Mouse (Mus musculus) forebrain, embryonic 12.5 days (tissue): ENCODE data around the gene Bfsp2. TPM values are rescaled to one million over a fixed set of nuclear protein-coding genes. Genes with fewer than 3 reads are reported as not detected.
A peak's percentile ranks its signal among the peaks of the same experiment; 100 is the strongest.

Source experiments
- ATAC-seq: fragments of 200-750 bp; cut with Nextera tagmentation; 2 replicates; pipeline ENCODE4 v1.8.0; 2017; ENCODE audit warnings: moderate TSS enrichment; ENCODE audit not compliant: low FRiP score
- H3K27ac ChIP-seq: fragments of 300-500 bp; sonication (generic); 2 replicates; pipeline ENCODE4 v1.5.1; 2016; ENCODE audit warnings: mild to moderate bottlenecking
- H3K27me3 ChIP-seq: fragments of 300-500 bp; sonication (generic); 2 replicates; pipeline ENCODE4 v1.6.1; 2016; ENCODE audit warnings: mild to moderate bottlenecking
- H3K36me3 ChIP-seq: fragments of 300-500 bp; sonication (generic); replicated peaks from 2 replicates; pipeline ENCODE4 v1.6.1; 2016; ENCODE audit warnings: mild to moderate bottlenecking
- H3K4me1 ChIP-seq: fragments of 300-500 bp; sonication (generic); 2 replicates; pipeline ENCODE4 v1.6.1; 2016
- H3K4me2 ChIP-seq: fragments of 300-500 bp; sonication (generic); 2 replicates; pipeline ENCODE4 v1.6.1; 2016; ENCODE audit warnings: mild to moderate bottlenecking, moderate library complexity
- H3K4me3 ChIP-seq: fragments of 300-500 bp; sonication (generic); replicated peaks from 2 replicates; pipeline ENCODE4 v1.5.1; 2016; ENCODE audit warnings: mild to moderate bottlenecking
- H3K9ac ChIP-seq: fragments of 300-500 bp; sonication (generic); 2 replicates; pipeline ENCODE4 v1.6.1; 2016; ENCODE audit warnings: mild to moderate bottlenecking
- H3K9me3 ChIP-seq: fragments of 300-500 bp; sonication (generic); 2 replicates; pipeline ENCODE4 v1.6.1; 2016
- WGBS: fragments of 180-500 bp; shearing (Covaris S2); methylation state at CpG from one replicate; pipeline ENCODE4 v1.1.7; 2016; 5-methylcytosine and 5-hydroxymethylcytosine counted together
- polyA plus RNA-seq: library from polyadenylated mRNA; unstranded; fragments of >200 nt; fragmentation: Nextera tagmentation; extraction: Ambion mirVana; gene quantifications from 2 replicates; pipeline ENCODE4 v1.2.1, GENCODE M21; 2016

Bfsp2 gene
- polyA plus RNA-seq, 1 experiment from 2014 or later, result 3.0 TPM

DNA sequence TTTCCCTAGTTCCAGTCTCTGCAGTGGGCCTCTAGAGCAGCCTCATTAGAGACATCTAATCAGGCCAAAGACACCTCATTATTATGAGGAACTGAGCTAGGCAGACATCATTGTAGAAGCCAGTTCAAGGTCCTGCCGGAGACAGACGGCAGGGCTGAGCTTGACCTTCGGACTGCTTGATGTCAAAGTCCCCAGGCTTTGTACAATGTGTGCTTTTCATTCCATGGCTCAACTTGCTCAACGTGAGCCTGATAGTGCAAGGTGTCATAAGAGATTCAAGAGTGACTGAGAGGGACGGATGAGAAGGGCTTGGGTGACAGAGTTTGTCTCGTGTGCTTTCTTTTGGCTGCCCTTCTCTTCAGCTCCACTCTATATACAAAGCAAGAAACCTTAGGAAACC is 4.8 kb downstream of the Bfsp2 start:
- no peak overlapping the region for H3K4me2 ChIP-seq
- H3K9ac ChIP-seq, result no peak overlapping the region
- no peaks in the 10 kb centered on the region for H3K36me3 ChIP-seq
- peaks cover 44% of the 10 kb centered on the region for H3K4me1 ChIP-seq
- 78% methylated on average over 6 of the region's 6 CpGs for WGBS
- H3K27ac ChIP-seq, result no peak overlapping the region
- no peak overlapping the region for H3K4me3 ChIP-seq
- ATAC-seq, result no peak
- 0 out of 2 replicates have a peak, but pooled peaks cover 5% of the 10 kb centered on the region for H3K27me3 ChIP-seq
- no peaks in the 10 kb centered on the region for H3K9me3 ChIP-seq

DNA sequence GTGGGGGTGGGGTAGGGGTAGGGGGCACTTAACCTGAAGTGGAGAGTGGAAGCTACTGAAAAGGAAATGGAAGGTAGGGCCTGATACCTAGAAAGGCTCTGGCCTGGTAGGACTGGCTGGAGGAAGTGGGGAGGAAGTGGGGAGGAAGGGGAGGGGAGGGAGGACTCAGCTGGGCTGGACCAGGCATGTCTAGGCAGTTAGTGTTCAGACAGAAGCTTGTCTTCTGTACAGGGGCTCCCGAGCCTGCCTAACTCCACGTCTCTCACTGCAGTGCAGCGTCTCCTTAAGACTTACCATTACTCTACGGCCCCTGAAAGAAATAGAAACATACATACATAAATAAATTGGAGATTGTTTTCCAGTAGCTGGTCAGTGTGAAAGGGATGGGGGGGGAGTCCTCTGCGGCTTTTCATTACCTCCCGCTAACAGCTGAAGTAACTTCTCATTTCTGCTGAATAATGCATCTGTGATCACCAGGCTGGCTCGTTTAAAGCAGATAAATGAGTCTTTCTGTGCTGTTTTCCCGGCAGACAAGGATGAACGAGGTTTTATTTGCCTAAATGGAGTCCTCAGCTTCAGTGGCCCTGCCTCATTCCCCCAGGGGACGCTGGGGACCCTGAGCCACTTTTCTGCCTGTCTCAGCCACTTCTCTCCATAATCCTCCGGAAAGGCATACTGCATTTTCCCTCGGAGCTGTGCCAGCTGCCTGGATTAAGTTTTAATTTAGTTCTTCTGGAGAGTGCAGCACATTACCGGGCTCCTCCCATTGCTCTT is 6.1 kb downstream of the Bfsp2 start:
- H3K4me2 ChIP-seq, result peak overlapping the region; percentile 34
- 12% methylated on average over 13 of the region's 13 CpGs for WGBS
- peak overlapping the region; percentile 81 for H3K27ac ChIP-seq
- no peaks in the 10 kb centered on the region for H3K9me3 ChIP-seq
- ATAC-seq, result peak; percentile 58
- 0 out of 2 replicates have a peak overlapping the region, but pooled peaks have one; percentile 29 for H3K9ac ChIP-seq
- H3K4me3 ChIP-seq, result no peak overlapping the region
- H3K36me3 ChIP-seq, result no peaks in the 10 kb centered on the region
- peaks cover 44% of the 10 kb centered on the region for H3K4me1 ChIP-seq
- H3K27me3 ChIP-seq, result 0 out of 2 replicates have a peak, but pooled peaks cover 5% of the 10 kb centered on the region

DNA sequence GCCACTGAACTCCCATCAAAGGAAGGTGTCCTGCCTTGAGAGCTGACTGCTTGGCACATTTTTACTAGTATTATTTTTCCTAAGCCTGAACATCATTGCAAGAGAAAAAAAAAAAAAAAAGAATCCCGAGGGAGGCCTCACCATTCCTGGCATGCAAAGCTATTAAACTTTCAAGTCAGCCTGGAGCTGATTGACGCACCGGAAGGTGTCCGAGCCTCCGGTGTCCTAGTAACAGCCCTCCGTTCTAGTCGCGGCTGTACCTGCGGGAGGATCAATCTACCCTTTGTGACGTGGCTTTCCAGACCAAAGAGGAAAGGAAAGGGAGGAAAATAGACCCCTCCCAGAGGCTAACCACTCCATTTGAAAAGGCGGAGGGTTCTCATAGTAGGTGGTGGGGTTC is 8.4 kb downstream of the Bfsp2 start:
- H3K9ac ChIP-seq, result no peak overlapping the region
- no peaks in the 10 kb centered on the region for H3K36me3 ChIP-seq
- H3K4me3 ChIP-seq, result no peak overlapping the region
- H3K4me2 ChIP-seq, result no peak overlapping the region
- no peaks in the 10 kb centered on the region for H3K27me3 ChIP-seq
- no peak for ATAC-seq
- H3K9me3 ChIP-seq, result no peaks in the 10 kb centered on the region
- H3K4me1 ChIP-seq, result peaks cover 46% of the 10 kb centered on the region
- no peak overlapping the region for H3K27ac ChIP-seq
- 26% methylated on average over 11 of the region's 11 CpGs for WGBS

GRCm38 (mm10) chr9:103469516-103469915 is 10.7 kb downstream of the Bfsp2 start:
- H3K9me3 ChIP-seq, result no peaks in the 10 kb centered on the region
- H3K27ac ChIP-seq, result no peak overlapping the region
- WGBS, result 66% methylated on average over 5 of the region's 5 CpGs
- peaks cover 50% of the 10 kb centered on the region for H3K4me1 ChIP-seq
- H3K4me3 ChIP-seq, result no peak overlapping the region
- no peaks in the 10 kb centered on the region for H3K36me3 ChIP-seq
- no peak overlapping the region for H3K9ac ChIP-seq
- no peak overlapping the region for H3K4me2 ChIP-seq
- no peak for ATAC-seq
- H3K27me3 ChIP-seq, result no peaks in the 10 kb centered on the region

GRCm38 (mm10) chr9:103468911-103469310 is 11.3 kb downstream of the Bfsp2 start:
- H3K27me3 ChIP-seq, result no peaks in the 10 kb centered on the region
- no peaks in the 10 kb centered on the region for H3K9me3 ChIP-seq
- no peak for ATAC-seq
- H3K4me1 ChIP-seq, result peaks cover 43% of the 10 kb centered on the region
- H3K4me3 ChIP-seq, result no peak overlapping the region
- no peak overlapping the region for H3K4me2 ChIP-seq
- 0 out of 2 replicates have a peak overlapping the region, but pooled peaks have one; percentile 8 for H3K27ac ChIP-seq
- 80% methylated on average over 7 of the region's 7 CpGs for WGBS
- H3K9ac ChIP-seq, result no peak overlapping the region
- H3K36me3 ChIP-seq, result no peaks in the 10 kb centered on the region

- Histone ChIP-seq H3K36me3 (no peaks in the 10 kb centered on the region), H3K4me3 (no peak overlapping the region), H3K27ac (peak overlapping the region; percentile 89), H3K9ac (no peak overlapping the region), H3K4me1 (peaks cover 26% of the 10 kb centered on the region), H3K27me3 (no peaks in the 10 kb centered on the region), H3K9me3 (no peaks in the 10 kb centered on the region), H3K4me2 (no peak overlapping the region)
- WGBS, result 28% methylated on average over 13 of the region's 13 CpGs
- peak; percentile 71 for ATAC-seq
Observed at GRCm38 (mm10) chr9:103465711-103466220, 14.5 kb downstream of the Bfsp2 start.

GRCm38 (mm10) chr9:103465293-103465692 is 14.9 kb downstream of the Bfsp2 start:
- peak overlapping the region; percentile 89 for H3K27ac ChIP-seq
- H3K4me3 ChIP-seq, result no peak overlapping the region
- 29% methylated on average over 1 of the region's 1 CpGs for WGBS
- H3K4me2 ChIP-seq, result no peak overlapping the region
- peak; percentile 21 for ATAC-seq
- no peaks in the 10 kb centered on the region for H3K27me3 ChIP-seq
- peaks cover 21% of the 10 kb centered on the region for H3K4me1 ChIP-seq
- no peak overlapping the region for H3K9ac ChIP-seq
- H3K9me3 ChIP-seq, result no peaks in the 10 kb centered on the region
- H3K36me3 ChIP-seq, result no peaks in the 10 kb centered on the region

- H3K27ac ChIP-seq, result no peak overlapping the region
- ATAC-seq, result no peak
- no peaks in the 10 kb centered on the region for H3K36me3 ChIP-seq
- no peak overlapping the region for H3K4me2 ChIP-seq
- H3K4me3 ChIP-seq, result no peak overlapping the region
- WGBS, result 77% methylated on average over 6 of the region's 6 CpGs
- peaks cover 14% of the 10 kb centered on the region for H3K4me1 ChIP-seq
- H3K27me3 ChIP-seq, result no peaks in the 10 kb centered on the region
- H3K9me3 ChIP-seq, result no peaks in the 10 kb centered on the region
- no peak overlapping the region for H3K9ac ChIP-seq
Observed at GRCm38 (mm10) chr9:103463833-103464232, 16.4 kb downstream of the Bfsp2 start.

DNA sequence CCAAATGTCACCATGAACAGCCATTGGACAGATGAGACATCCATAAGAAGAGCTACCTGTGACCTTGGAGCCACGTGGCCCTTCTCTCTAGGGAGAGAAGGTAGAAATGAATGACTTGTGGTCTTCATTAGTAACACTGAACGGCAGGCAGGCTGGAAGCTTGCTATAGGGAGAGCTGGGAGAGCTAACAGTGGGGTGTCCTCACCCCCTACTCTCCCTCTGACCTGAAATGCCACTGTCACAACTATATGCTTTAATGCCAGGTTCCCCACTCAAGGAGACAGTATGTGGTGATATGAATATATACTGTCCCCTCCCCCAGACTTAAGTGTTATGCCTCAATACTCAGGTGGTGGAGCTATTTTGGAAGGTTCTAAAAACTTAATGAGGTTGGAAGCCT is 20.4 kb downstream of the Bfsp2 start:
- H3K4me1 ChIP-seq, result no peaks in the 10 kb centered on the region; the same call in 1 of the 2 replicates
- H3K4me3 ChIP-seq, result no peak overlapping the region
- no peaks in the 10 kb centered on the region for H3K9me3 ChIP-seq
- no peaks in the 10 kb centered on the region for H3K36me3 ChIP-seq
- no peak for ATAC-seq
- no peak overlapping the region for H3K4me2 ChIP-seq
- H3K9ac ChIP-seq, result no peak overlapping the region
- H3K27ac ChIP-seq, result no peak overlapping the region
- no peaks in the 10 kb centered on the region for H3K27me3 ChIP-seq
- 64% methylated on average over 2 of the region's 2 CpGs for WGBS

DNA sequence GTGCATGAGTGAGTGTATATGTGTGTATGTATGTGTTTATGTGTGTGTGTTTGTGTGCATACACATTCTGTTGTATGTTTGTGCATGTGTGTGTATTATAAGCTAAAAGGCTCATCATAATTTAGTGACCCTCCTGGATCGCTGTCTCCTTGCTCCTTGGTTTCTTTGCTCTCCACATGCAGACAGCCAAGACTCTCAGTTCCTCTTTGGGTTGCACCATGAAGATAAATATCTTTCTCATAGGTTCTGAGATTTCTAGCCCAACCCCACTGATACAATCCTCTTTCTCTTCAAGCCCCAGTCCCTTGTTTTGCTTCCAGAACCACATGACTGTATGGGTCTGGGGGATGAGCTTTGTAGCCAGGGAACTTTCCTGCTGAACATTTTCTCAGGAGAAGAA is 20.9 kb downstream of the Bfsp2 start:
- no peak for ATAC-seq
- no peak overlapping the region for H3K9ac ChIP-seq
- no peaks in the 10 kb centered on the region for H3K4me1 ChIP-seq
- 100% methylated on average over 1 of the region's 1 CpGs for WGBS
- no peak overlapping the region for H3K27ac ChIP-seq
- no peaks in the 10 kb centered on the region for H3K36me3 ChIP-seq
- H3K27me3 ChIP-seq, result no peaks in the 10 kb centered on the region
- H3K4me3 ChIP-seq, result no peak overlapping the region
- H3K4me2 ChIP-seq, result no peak overlapping the region
- no peaks in the 10 kb centered on the region for H3K9me3 ChIP-seq

DNA sequence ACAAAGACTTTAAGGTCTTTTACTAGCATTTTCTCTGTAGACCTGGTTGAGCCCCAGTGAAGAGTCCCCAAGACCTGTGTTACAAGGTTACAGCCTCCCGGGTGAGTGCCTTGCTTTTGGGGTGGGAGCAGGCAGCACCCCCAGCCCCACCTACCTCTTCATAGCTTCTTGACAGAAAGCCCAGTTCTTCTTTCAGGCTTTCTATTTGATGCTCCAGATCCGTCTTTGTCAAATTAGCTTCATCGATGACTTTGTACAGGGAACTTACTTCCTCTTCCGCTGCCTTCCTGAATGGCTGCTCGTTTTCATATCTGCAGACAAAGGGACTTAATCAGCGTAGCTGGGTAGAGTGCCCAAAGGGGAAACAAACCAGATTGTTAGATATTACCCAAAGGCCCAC is 30.6 kb downstream of the Bfsp2 start:
- Histone ChIP-seq H3K27me3 (no peaks in the 10 kb centered on the region), H3K4me3 (no peak overlapping the region), H3K9me3 (peaks cover 3% of the 10 kb centered on the region; the same call in 1 of the 2 replicates), H3K27ac (no peak overlapping the region), H3K4me1 (no peaks in the 10 kb centered on the region), H3K36me3 (no peaks in the 10 kb centered on the region), H3K4me2 (no peak overlapping the region), H3K9ac (no peak overlapping the region)
- 72% methylated on average over 6 of the region's 6 CpGs for WGBS
- no peak for ATAC-seq

GRCm38 (mm10) chr9:103449092-103449491 is 31.1 kb downstream of the Bfsp2 start:
- 83% methylated on average over 7 of the region's 7 CpGs for WGBS
- no peak for ATAC-seq
- Histone ChIP-seq H3K4me1 (peaks cover 4% of the 10 kb centered on the region), H3K27ac (no peak overlapping the region), H3K9me3 (peaks cover 6% of the 10 kb centered on the region; the same call in 1 of the 2 replicates), H3K9ac (no peak overlapping the region), H3K4me2 (no peak overlapping the region), H3K4me3 (no peak overlapping the region), H3K36me3 (no peaks in the 10 kb centered on the region), H3K27me3 (no peaks in the 10 kb centered on the region)

- peaks cover 22% of the 10 kb centered on the region for H3K4me1 ChIP-seq
- no peak overlapping the region for H3K27ac ChIP-seq
- H3K9me3 ChIP-seq, result peaks cover 6% of the 10 kb centered on the region; the same call in 1 of the 2 replicates
- no peak overlapping the region for H3K4me3 ChIP-seq
- no peak overlapping the region for H3K4me2 ChIP-seq
- peaks cover 4% of the 10 kb centered on the region; the same call in 1 of the 2 replicates for H3K27me3 ChIP-seq
- no peaks in the 10 kb centered on the region for H3K36me3 ChIP-seq
- no peak overlapping the region for H3K9ac ChIP-seq
- no peak for ATAC-seq
- WGBS, result 90% methylated on average over 5 of the region's 5 CpGs
Observed at GRCm38 (mm10) chr9:103444656-103445055, 35.6 kb downstream of the Bfsp2 start.
